Mouse (Mus musculus) limb, embryonic 15.5 days (tissue): Measurements from ENCODE around the gene Gjc1. TPM values are rescaled to one million over a fixed set of nuclear protein-coding genes. Genes with fewer than 3 reads are reported as not detected.

Source experiments
- ATAC-seq: fragments of 200-750 bp; cut with Nextera tagmentation; 2 replicates; pipeline ENCODE4 v1.8.0; 2017; ENCODE audit warnings: low read depth, moderate TSS enrichment; ENCODE audit not compliant: insufficient number of reproducible peaks, low FRiP score, low TSS enrichment
- H3K27ac ChIP-seq: fragments of 300-500 bp; sonication (generic); 2 replicates; pipeline ENCODE4 v1.5.1; 2015; ENCODE audit warnings: moderate library complexity, mild to moderate bottlenecking, inconsistent platforms
- H3K27me3 ChIP-seq: fragments of 300-500 bp; sonication (generic); 2 replicates; pipeline ENCODE4 v1.6.1; 2015; ENCODE audit warnings: inconsistent platforms
- H3K36me3 ChIP-seq: fragments of 300-500 bp; sonication (generic); 2 replicates; pipeline ENCODE4 v1.6.1; 2015; ENCODE audit warnings: inconsistent platforms
- H3K4me1 ChIP-seq: fragments of 300-500 bp; sonication (generic); 2 replicates; pipeline ENCODE4 v1.6.1; 2015; ENCODE audit warnings: inconsistent platforms
- H3K4me2 ChIP-seq: fragments of 300-500 bp; sonication (generic); 2 replicates; pipeline ENCODE4 v1.6.1; 2015; ENCODE audit warnings: mild to moderate bottlenecking, inconsistent platforms
- H3K4me3 ChIP-seq: fragments of 300-500 bp; sonication (generic); 2 replicates; pipeline ENCODE4 v1.5.1; 2015; ENCODE audit warnings: mild to moderate bottlenecking, inconsistent platforms
- H3K9ac ChIP-seq: fragments of 300-500 bp; sonication (generic); 2 replicates; pipeline ENCODE4 v1.6.1; 2015; ENCODE audit warnings: inconsistent platforms
- H3K9me3 ChIP-seq: fragments of 300-500 bp; sonication (generic); 2 replicates; pipeline ENCODE4 v1.6.1; 2016; ENCODE audit warnings: inconsistent platforms
- WGBS: fragments of 180-500 bp; shearing (Covaris S2); methylation state at CpG from one replicate; pipeline ENCODE4 v1.1.7; 2015; 5-methylcytosine and 5-hydroxymethylcytosine counted together
- polyA plus RNA-seq: library from polyadenylated mRNA; unstranded; fragments of >200 nt; fragmentation: Nextera tagmentation; extraction: Ambion mirVana; gene quantifications from 2 replicates; pipeline ENCODE4 v1.2.1, GENCODE M21; 2015

Gjc1 gene
- polyA plus RNA-seq, 1 experiment from 2014 or later = 57.6 TPM

GRCm38 (mm10) chr11:102752896-102753590 is 66.5 kb downstream of the Gjc1 start:
- H3K27ac ChIP-seq = no peak overlapping the region
- H3K4me3 ChIP-seq = no peak overlapping the region
- peaks cover 19% of the 10 kb centered on the region for H3K4me1 ChIP-seq
- WGBS = 61% methylated on average over 13 of the region's 13 CpGs
- no peak for ATAC-seq
- no peak overlapping the region for H3K9ac ChIP-seq
- no peaks in the 10 kb centered on the region for H3K36me3 ChIP-seq
- H3K9me3 ChIP-seq = no peaks in the 10 kb centered on the region
- H3K4me2 ChIP-seq = no peak overlapping the region
- no peaks in the 10 kb centered on the region for H3K27me3 ChIP-seq

- Histone ChIP-seq H3K4me1 (peaks cover 14% of the 10 kb centered on the region), H3K9ac (no peak overlapping the region), H3K27me3 (no peaks in the 10 kb centered on the region), H3K9me3 (no peaks in the 10 kb centered on the region), H3K36me3 (no peaks in the 10 kb centered on the region), H3K4me2 (no peak overlapping the region), H3K4me3 (no peak overlapping the region), H3K27ac (no peak overlapping the region)
- WGBS = 85% methylated on average over 2 of the region's 2 CpGs
- ATAC-seq = no peak
These were observed 69.8 kb downstream of the Gjc1 start for GRCm38 (mm10) chr11:102749712-102750111.

Other genes starting within 250 kb of the Gjc1 start
- gene Gm11627, start 240.2 kb downstream of the Gjc1 start, polyA plus RNA-seq = 10.7 and 11.3 TPM in 2 replicates
- 41.0 and 48.5 TPM in 2 replicates for gene Fzd2, start 215.3 kb downstream of the Gjc1 start, polyA plus RNA-seq
- 0.81 and 0.90 TPM in 2 replicates for gene Meioc, start 156.0 kb downstream of the Gjc1 start, polyA plus RNA-seq
- 40.7 and 46.7 TPM in 2 replicates for gene Ccdc43, start 121.9 kb downstream of the Gjc1 start, polyA plus RNA-seq
- gene Adam11, start 58.3 kb downstream of the Gjc1 start, polyA plus RNA-seq = 5.1 and 6.0 TPM in 2 replicates
- gene Higd1b, start 16.1 kb upstream of the Gjc1 start, polyA plus RNA-seq = 0.84 and 1.6 TPM in 2 replicates
- 141 and 146 TPM in 2 replicates for gene Eftud2, start 61.3 kb upstream of the Gjc1 start, polyA plus RNA-seq
- gene Ccdc103, start 61.5 kb upstream of the Gjc1 start, polyA plus RNA-seq = 0.48 and 0.81 TPM in 2 replicates
- gene Fam187a, start 65.5 kb upstream of the Gjc1 start, polyA plus RNA-seq = not detected in 2 replicates
- 0.28 and 0.65 TPM in 2 replicates for gene Gfap, start 81.2 kb upstream of the Gjc1 start, polyA plus RNA-seq
- 8.0 and 8.4 TPM in 2 replicates for gene Kif18b, start 105.4 kb upstream of the Gjc1 start, polyA plus RNA-seq
- gene C1ql1, start 127.0 kb upstream of the Gjc1 start, polyA plus RNA-seq = 0.81 and 1.2 TPM in 2 replicates
- 47.6 and 54.0 TPM in 2 replicates for gene Nmt1, start 208.5 kb upstream of the Gjc1 start, polyA plus RNA-seq
- gene Dcakd, start 208.6 kb upstream of the Gjc1 start, polyA plus RNA-seq = 129 and 136 TPM in 2 replicates